Mouse (Mus musculus) cerebellum, postnatal 25 days (tissue): ENCODE results near the gene Cib1.

Source experiments
- DNase-seq, 2 experiments: peaks; one replicate each; pipeline ENCODE4 v3.0.0; 2021; ENCODE audit warnings: mixed read lengths in 2 of 2

Cib1 gene

GRCm38 (mm10) chr7:80232489-80233029, at the start of gene Cib1, which contains the start of gene Gdpgp1:
TSS of gene Cib1 (minus strand) at chr7:80232813.
TSS of gene Gdpgp1 (plus strand) at chr7:80232865.
- peak; percentile 92 to 96 for DNase-seq

GRCm38 (mm10) chr7:80281646-80282045, 49.0 kb upstream of the Cib1 start:
- DNase-seq, result no peak

GRCm38 (mm10) chr7:80280998-80281397, 48.4 kb upstream of the Cib1 start:
- DNase-seq, result no peak

GRCm38 (mm10) chr7:80280032-80280431, 47.4 kb upstream of the Cib1 start:
- no peak for DNase-seq

GRCm38 (mm10) chr7:80276374-80276773, 43.8 kb upstream of the Cib1 start:
- no peak for DNase-seq

GRCm38 (mm10) chr7:80273456-80273855, 40.8 kb upstream of the Cib1 start:
- no peak for DNase-seq

GRCm38 (mm10) chr7:80269751-80270255, 37.2 kb upstream of the Cib1 start:
- DNase-seq, result peak in 1 of 2 experiments; percentile 76

GRCm38 (mm10) chr7:80268897-80269750, 36.5 kb upstream of the Cib1 start, which contains the start of gene Vps33b:
TSS of gene Vps33b (plus strand) at chr7:80269649.
- peak; percentile 98 to 99 for DNase-seq

- no peak for DNase-seq
Measured at GRCm38 (mm10) chr7:80267764-80268163, 35.2 kb upstream of the Cib1 start.

GRCm38 (mm10) chr7:80264606-80265005, 32.0 kb upstream of the Cib1 start:
- no peak for DNase-seq

GRCm38 (mm10) chr7:80261372-80261990, 28.9 kb upstream of the Cib1 start:
- peak in 1 of 2 experiments; percentile 19 for DNase-seq

GRCm38 (mm10) chr7:80260625-80261371, 28.2 kb upstream of the Cib1 start, which contains the start of gene Ngrn:
TSS of gene Ngrn (plus strand) at chr7:80261215.
- peak; percentile 85 to 90 for DNase-seq

GRCm38 (mm10) chr7:80257706-80258105, 25.1 kb upstream of the Cib1 start:
- DNase-seq, result no peak

- no peak for DNase-seq
Measured at GRCm38 (mm10) chr7:80255981-80256380, 23.4 kb upstream of the Cib1 start.

- DNase-seq, result no peak
Measured at GRCm38 (mm10) chr7:80252886-80253285, 20.3 kb upstream of the Cib1 start.

- DNase-seq, result no peak
Measured at GRCm38 (mm10) chr7:80252437-80252836, 19.8 kb upstream of the Cib1 start.

- no peak for DNase-seq
Measured at GRCm38 (mm10) chr7:80246859-80247258, 14.2 kb upstream of the Cib1 start.

- peak; percentile 93 to 98 for DNase-seq
Measured at GRCm38 (mm10) chr7:80246148-80246721, 13.6 kb upstream of the Cib1 start, which contains the start of gene Ttll13. TSS of gene Ttll13 (plus strand) at chr7:80246376.

GRCm38 (mm10) chr7:80244851-80245250, 12.2 kb upstream of the Cib1 start:
- no peak for DNase-seq

- DNase-seq, result no peak
Measured at GRCm38 (mm10) chr7:80241661-80242060, 9.0 kb upstream of the Cib1 start.

GRCm38 (mm10) chr7:80238542-80238941, 5.9 kb upstream of the Cib1 start:
- no peak for DNase-seq

GRCm38 (mm10) chr7:80233799-80234198, 1.2 kb upstream of the Cib1 start:
- no peak for DNase-seq
